Mouse (Mus musculus): ENCODE data around the gene Pdzd2.

Gene Pdzd2

DNA sequence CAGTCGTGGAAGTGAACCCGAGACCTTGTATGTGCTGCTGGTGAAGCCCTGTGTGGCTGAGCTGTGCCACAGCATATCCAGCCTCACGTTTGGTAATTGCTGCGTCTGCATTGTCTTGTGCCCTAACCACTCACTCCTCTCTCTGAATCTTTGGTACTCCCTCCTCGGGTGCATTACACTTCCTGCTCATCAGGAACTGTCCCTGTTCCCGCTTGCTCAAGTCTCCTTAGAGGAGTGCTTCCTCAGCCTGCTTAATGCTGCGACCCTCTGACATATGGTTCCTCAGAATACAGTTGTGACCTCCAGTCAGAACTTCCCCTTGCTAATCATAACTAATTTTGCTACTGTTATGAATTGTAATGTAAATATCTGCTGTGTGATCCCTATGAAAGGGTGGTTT, 383.8 kb downstream of the Pdzd2 start:
- DNase-seq (ENCODE audit: low spot score in 2 of 2) = no peak

DNA sequence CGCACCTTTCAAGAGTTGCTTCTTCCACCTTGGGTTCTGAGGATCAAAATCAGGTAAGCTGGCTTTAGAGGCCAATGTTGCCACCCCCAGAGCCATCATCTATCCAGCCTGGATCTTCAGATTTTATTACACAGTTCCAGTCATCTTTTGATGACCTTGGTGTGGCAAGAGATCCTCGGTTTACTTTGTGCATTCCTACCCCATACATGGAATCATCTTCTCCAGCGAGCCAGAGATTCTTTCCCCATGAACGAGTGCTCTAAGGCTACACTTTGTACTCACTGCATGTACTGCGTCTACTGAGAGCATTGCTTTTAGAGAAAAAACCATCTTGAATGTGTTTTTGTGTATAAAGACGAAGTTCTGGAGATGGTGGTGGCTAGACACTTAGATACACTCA, 384.5 kb downstream of the Pdzd2 start:
- DNase-seq (ENCODE audit: low spot score in 2 of 2) = no peak

DNA sequence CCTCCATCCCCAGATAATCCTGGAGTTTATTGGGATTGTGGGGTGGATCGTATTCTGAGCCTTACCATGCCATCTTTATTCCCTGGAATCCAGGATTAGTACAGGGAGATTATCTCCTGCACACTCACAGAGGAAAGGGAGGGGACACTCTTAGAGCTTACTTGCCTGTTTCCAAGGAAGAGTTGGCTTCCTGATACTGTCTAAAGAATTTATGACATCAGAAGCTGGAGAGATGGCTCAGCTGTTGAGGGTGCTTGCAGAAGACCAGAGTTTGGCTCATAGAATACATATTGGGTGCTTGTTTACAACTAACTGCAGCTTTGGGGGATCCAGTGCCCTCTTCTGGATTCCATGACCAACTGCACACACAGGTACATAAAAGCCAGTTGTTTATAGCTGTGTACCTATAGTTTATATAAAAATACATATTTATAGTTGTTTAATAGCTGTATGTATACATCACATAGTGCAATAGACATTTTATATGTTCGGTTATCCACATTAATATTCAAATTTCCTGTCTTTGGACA, 385.4 kb downstream of the Pdzd2 start:
- no peak for DNase-seq (ENCODE audit: low spot score in 2 of 2)

DNA sequence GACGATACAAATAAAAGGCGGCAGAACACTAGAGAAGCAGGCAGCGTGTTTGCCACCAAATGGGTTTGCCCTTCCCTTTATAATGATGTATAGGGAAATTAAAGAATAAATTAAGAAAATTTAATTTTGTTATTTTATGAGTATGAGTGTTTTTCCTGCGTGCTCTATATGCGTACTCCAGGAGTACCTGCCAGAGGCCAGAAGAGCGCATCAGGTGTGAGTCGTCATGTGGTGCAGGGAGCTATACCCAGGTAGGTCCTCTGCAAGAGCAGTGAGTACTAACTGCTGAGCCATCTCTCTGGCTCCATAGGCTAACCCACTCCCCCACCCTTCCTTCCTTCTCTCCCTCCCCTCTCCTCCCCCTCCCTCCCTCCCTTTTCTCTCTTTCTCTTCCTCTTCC, 388.3 kb downstream of the Pdzd2 start:
- DNase-seq (ENCODE audit: low spot score in 2 of 2) = no peak

DNA sequence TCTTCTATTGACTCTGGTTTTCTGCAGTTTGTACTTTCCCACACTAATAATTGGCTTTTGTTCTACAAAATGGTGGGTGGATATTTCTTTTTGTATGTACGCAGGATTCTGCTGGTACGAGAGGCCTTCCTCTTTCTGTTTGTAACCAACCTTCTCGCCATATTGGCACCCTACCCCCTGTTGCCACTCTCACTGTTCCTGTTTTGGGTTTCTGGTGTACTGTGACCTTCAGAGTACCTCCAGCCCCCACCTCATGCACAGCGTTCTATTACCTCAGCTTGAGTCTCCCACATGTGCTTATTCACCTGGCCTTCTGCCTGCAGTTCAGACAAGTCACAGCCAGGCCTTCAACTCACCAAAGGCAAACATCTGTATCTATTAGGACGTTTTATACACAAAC, 389.9 kb downstream of the Pdzd2 start:
- no peak for DNase-seq (ENCODE audit: low spot score in 2 of 2)

DNA sequence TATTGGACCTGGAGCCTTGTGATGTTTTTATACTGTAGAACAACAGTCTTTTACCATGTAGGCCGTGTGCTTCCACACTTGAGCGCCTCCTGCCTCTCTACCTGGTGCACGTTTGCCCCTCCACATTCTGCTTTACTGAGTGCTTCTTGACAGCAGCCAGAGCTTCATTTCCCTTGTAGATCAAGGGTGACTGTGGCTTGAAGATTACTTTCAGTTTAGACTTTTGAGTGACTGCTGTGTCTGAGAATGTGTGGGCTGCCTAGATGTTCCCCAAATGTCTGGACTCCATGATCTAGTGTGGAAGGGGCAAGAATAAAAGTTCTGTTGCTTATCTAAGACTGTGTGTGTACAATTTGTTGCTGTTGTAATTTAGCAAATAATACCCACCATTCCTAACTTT, 390.8 kb downstream of the Pdzd2 start:
- DNase-seq (ENCODE audit: low spot score in 2 of 2) = no peak

DNA sequence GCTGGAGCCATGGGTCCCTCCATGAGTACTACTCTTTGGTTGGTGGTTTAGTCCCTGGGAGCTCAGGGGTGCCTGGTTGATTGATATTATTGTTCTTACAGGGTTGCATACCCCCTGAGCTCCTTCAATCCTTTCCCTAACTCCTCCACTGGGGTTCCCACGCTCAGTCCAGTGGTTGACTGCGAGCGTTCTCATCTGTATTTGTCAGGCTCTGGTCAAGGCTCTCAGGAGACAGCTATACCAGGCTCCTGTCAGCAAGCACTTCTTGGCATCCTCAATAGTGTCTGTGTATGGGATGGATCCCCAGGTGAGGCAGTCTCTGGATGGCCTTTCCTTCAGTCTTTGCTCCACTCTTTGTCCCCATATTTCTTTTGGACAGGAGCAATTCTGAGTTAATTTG, 392.8 kb downstream of the Pdzd2 start:
- no peak for DNase-seq (ENCODE audit: low spot score in 2 of 2)

DNA sequence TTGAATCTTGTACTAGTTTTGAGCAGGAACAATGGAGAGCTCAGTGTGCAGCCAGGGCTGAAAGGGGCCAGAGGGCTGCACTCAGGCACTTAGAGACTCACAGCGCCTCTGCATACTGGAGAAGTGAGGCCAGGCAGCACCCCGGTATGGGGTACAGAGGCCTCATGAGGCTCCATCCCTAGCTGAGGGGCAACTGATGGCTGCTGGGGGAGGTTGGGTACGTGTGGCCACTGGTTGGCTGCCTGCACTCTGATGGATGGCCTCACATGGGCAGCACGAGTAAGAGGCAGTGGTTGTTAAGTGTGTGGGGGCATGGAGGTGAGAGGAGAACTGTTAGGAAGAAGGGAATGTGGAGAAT, 398.3 kb downstream of the Pdzd2 start:
- DNase-seq (ENCODE audit: low spot score in 2 of 2) = no peak

DNA sequence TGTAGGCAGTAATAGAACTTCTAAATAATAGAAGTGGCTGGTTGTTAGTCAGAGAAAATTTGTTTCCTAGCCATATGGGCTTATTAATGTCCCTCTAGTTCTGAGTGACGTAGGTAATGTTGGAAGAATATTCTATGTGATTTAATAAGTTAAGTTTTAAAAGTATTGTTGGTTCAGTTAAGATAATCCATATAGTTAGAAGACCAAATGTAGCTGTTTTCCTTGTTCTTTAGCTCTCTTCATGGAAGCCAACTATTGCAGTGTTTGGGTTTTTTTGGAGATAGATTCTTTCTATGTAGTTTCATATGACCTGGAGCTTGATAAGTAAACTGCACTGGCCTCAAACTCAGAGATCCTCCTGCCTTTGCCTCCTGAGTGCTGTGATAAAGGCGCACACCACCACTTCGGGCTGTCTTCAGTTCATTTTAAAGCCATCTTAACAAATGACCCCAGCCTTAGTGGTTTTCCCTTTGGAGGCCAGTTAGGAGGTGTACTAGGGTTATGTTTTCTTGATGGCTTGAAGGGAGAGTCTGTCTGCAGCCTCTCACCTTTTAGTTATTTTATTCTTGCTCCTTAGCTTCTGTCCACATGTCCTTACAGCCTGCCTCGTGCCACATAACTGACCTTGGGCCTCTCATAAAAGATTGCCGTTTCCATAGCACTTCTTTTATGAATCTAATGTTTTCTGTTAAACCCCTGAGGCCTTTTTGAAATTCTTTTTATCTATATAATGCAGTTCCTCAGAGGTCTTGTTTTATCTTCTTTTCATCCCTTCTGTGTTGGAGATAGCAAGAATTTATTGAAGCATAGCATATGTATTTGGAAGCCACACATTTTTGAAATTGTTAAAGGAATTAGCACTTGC, 399.0 kb downstream of the Pdzd2 start:
- no peak for DNase-seq (ENCODE audit: low spot score in 2 of 2)

DNA sequence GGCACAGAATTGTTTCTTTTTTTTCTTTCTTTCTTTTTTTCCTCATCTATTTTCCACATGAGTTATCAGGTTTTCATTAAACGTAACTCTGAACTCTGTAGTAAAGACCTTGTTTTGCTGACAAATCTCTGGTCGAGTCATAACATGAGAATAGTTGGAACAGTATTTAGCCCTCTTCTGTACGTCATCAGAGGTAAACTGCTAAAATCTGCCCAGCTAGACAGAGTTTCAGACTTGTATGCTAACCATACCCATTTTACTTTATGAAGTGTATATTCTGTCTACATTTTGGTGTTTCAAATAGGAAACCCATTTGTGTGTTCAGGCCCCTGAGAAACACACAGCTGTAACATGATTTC, 402.0 kb downstream of the Pdzd2 start:
- no peak for DNase-seq (ENCODE audit: low spot score in 2 of 2)

DNA sequence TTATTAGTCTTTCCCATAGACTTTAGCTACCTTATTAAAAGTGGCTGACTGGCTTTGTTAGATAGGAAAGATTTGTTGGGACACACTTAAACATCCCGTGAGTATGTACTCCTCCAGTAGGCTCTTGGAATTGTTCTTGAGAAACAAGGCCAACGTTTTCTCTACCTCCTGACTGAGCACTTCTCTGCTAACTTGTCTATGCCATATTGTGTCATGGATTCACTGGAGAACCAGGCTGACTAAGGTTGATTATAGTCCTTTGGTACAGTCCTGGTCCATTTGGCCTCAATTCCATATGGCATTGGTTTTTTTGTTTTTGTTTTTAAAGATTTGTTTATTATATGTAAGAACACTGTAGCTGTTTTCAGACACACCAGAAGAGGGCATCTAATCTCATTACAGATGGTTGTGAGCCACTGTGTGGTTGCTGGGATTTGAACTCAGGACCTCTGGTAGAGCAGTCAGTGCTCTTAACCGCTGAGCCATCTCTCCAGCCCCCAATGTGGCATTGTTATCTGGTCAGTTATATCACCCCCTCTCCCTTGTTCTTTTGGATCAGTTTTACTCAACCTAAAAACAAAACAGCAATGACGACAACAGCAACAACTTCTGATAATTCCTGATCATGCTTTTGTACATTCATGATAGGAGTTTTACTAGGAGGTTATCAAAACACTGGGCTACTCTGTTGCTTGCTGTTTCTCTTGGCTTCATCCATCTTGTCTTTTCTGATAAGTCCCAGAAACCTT, 402.5 kb downstream of the Pdzd2 start:
- DNase-seq (ENCODE audit: low spot score in 2 of 2) = no peak

DNA sequence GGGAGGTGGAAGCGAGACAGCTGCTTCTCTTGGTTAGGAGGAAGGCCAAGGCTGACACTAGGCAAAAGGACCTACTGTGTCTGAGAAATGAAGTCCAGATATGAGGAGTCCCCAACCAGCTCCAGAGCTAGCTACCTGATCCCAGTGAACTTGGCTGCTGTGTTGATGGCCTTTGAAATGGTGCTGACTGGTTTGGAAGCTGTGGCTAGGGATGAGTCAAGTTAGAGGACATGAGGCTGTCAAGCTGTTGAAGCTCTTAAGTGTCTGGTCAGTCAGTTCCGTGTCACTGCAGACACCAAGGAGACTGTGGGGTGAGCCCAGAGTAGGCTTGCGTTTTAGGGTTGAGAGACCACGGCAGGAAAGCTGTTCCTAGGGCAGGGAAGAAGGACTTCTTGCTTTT, 405.3 kb downstream of the Pdzd2 start:
- no peak for DNase-seq (ENCODE audit: low spot score in 2 of 2)

DNA sequence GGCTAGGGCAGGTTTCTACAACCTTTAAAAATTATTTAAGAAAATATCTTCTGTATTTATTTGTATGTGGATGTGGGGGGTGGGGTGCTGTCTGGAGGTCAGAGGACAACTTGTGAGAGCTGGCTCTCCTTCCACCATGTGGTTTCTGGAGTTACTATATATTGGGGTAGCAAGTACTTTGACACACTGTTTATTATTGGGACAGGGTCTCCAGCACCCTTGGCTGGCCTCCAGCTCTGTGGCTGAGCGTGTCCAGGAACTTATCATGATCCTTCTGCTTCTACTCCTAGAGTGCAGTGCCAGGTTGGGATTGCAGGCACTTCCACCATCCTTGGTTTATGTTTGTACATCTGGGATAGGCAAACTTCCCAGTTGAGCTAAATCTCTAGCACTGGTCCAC, 408.4 kb downstream of the Pdzd2 start:
- no peak for DNase-seq (ENCODE audit: low spot score in 2 of 2)

DNA sequence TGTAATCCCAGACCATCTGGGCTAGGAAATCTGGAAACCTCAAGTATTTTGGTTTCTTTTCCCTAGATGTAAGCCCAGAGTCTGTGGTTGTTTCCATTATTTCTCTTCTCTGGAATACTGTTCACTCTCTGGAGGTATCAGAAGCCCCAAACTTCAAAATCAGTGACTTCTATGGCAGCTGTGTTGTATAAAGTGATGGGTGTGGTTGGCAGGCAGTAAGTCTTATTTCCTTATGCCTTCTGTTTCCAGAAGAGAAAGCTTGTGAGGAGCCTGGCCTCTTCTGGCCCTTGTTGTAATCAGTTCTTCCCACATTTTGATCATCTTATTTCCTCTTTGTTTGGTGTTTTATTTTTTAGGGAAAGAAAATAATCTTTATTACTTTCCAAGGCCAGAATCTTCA, 408.8 kb downstream of the Pdzd2 start:
- DNase-seq (ENCODE audit: low spot score in 2 of 2) = no peak

DNA sequence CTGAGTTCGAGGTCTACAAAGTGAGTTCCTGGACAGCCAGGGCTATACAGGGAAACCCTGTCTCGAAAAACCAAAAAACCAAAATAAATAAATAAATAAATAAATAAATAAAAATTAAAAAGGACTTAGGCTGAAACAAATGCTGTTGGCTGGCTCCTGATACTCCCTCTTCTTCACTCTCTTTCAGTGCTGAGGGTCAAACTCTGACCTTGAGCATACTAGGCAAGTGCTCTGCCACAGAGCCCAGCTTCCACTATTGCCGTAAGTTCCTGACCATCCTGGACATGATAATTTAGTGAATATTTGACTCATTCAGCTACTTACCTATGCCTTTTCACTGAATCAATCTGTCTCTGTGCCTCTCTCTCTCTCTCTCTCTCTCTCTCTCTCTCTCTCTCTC, 409.3 kb downstream of the Pdzd2 start:
- no peak for DNase-seq (ENCODE audit: low spot score in 2 of 2)

DNA sequence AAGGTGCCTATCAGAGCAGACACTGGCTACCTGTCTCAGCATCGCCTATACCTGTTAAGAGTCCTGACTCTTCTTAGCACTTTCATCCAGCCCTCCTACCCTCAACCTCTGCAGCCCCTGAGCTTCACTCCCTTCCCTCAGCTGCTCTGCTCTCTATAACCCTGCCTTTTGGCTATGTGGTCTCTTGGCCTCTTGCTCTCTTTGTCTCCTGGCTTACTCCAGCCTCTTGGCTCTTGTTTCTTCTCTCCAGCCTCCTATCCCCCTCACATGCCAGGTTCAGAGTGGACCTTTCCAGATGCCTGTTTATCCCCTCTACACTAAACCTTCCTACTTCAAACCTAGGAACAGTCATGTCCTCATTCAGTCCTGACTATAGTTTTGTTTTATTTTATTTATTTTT, 415.4 kb downstream of the Pdzd2 start:
- no peak for DNase-seq (ENCODE audit: low spot score in 2 of 2)

DNA sequence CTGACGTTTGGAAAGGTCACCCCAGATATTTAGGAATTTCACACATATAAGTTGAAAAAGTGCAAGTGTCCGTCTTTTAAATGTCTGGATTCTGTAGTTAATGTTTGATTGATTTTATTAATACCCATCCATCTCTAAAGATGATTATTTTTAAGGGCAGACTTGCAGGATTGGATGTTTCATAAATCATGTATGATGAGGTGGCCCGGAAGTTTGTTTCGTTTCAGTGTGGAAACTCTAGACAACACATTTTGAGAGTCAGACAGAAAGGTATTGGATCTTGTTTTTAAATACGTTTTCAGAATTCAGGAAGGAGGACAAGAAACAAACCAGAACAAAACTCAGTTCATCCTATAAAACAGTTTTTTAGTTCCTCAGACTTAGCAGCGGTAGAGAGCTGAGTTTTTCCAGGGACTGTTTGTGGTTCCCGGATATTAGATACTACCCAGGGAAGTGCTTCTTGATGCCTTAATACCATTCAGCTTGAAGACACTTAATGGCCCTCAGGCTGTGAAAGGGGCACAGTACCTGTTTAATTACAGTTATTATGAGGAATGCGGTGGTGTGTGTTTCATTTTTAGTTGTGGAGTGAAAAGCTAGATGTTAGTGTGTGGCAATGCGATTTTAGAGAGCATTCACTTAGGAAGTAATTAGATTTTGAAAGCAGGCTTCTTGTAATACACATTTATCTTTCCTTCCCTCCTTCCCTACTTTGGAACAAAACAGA, 416.9 kb downstream of the Pdzd2 start:
- DNase-seq (ENCODE audit: low spot score in 2 of 2) = no peak

DNA sequence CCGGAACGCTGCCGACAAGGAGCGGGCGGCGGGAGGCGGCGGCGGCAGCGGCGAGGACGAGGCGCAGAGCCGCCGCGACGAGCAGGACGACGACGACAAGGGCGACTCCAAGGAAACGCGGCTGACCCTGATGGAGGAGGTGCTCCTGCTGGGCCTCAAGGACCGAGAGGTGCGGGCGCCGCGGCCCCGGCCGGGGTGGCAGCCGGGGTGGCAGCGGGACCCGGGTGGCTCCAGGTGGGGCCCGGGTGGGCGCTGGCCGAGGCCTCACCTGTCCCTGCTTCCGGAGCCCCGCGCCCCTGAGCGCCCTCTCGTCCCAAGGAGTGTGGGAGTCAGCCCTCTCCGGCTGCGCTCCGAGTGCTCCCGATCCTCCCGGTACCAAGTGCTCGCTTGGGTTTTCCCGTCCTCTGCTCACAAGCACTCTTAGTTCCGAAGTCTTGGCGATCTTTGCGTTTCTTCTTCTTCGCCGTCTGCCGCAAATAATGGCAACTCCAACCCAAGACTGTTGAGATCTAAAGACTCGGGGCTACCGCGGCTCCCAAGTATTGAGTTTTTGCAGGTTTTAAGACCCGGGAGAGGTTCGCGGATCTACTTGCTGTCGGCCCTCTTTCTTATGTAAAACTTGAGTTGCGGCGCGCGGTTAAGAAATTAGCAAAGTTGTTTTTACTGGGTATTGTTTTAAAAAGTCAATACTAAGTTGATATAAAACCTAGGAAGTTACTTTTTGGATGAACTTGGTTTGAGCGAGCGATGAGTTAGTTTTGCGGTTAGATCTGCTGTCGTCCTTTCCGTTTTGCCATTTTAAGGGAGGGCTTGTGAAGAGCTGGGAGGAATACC, 417.7 kb downstream of the Pdzd2 start, which contains the start of gene 1810049J17Rik:
1810049J17Rik (minus strand) TSS at position 112 of the 834 bp plus-strand sequence.
- DNase-seq (ENCODE audit: low spot score in 2 of 2) = peak in 1 of 2 experiments; percentile 30

DNA sequence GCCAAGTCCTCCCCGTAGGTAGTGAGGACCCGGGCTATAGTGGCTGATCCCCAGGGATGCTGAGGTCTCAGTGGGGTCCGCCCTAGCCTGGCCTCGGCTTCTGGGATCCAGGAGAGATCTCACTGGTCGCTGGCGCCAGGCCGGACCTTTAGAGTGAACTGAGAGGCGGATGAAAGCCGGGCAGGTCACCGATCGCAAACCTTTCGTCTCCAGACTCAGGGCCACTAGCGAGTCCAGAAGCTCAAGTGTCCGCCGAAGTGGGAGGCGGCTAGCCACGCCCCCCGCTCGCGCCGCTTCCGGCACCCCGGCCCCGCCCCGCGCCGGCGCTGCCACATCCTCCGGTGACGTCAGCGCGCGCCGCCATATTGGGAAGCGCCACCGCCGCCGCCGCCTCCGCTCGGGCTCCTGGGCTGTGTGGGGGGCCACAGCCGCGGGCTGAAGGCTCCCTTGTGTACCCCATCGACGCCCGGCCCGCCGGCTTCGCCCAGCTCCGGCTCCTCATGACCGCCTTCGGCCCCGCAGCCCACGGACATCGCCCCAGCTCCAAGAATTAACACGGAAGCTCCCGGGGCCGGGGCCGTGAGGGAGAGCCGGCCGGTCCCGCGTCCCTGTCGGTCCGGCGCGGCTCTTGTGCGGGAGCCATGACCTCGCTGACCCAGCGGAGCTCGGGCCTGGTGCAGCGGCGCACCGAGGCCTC, 418.5 kb downstream of the Pdzd2 start, which contains the start of gene Golph3:
Golph3 (plus strand) TSS at position 360 of the 697 bp plus-strand sequence.
- DNase-seq (ENCODE audit: low spot score in 2 of 2) = peak; percentile 91 to 95

DNA sequence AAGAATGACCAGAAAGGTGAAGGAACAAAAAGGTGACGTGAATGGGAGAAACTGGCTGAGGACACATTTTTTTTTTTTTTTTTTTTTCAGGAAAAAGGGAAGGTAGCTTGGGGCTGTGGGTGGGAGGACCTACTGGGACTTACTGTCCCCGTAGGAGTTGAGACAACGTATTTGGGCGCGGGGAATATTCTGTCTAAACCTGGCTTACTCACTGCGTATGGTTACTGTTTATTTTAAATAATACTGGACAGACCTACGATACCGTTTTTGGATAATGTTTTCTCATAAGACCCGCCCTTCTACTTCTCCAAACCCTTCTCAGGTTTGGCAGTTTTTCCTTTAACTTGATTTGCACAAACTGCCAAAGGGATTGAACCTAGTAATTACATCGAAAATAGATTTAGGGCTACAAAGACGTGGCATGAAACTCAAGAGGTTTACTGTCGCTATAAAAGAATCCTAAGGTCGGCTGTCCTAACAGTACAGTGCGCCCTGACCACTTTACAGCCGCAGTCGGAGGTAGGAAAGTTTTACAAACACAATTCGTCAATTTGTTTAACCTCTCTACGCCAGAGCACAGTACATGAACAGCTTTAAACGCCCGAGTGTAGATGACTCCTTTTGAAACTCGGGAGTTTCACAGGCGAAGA, 419.2 kb downstream of the Pdzd2 start:
- DNase-seq (ENCODE audit: low spot score in 2 of 2) = no peak

Data from urinary bladder, postnatal 36 days (tissue).